Mouse (Mus musculus): ENCODE data around the gene Brd2.

The Brd2 gene

DNA sequence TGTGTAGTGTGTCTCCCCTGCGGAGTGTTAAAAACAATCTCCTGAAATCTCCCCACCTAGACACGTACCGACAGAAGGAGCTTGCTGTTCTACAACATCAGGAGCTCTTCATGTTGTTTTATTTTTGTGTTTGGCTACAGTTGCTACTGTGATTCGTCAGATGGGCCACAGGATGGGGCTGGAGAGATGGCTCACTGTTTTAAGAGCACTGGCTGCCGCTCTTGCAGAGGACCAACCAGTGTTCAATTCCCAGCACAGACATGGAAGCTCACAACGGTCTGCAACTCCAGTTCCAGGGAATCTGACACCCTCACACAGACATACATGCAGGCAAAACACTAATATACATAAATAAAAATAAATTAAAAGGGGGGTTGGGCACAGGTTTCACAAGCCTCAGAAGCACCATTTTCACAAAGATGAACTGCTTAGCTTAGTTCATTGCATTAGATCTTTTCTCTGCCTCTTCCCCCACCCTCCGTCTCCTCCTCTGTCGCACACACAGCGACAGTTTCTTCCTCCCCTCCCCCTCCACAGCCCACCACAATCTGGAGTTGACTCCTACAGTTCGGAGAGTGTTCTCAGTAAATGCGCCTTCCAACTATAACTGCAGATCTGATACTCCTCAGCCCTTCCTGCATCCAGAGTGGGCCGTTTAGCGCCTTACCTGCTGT is 6.0 kb upstream of the Brd2 start:
- H3K4me1 ChIP-seq (replicated peaks; ENCODE audit: low read depth, low read length), result peaks cover 63% of the 10 kb centered on the region
- TF ChIP-seq CTCF (conservative IDR thresholded peaks at IDR 0.05; ENCODE audit: low read length) (no peak), NANOG (IDR thresholded peaks at IDR 0.05; ENCODE audit: borderline replicate concordance, low read length) (no peak), POU5F1 (IDR thresholded peaks at IDR 0.05; ENCODE audit: borderline replicate concordance, low read length) (no peak)
- H3K9me3 ChIP-seq (ENCODE audit: low read length), result no peaks in the 10 kb centered on the region
- H3K36me3 ChIP-seq (ENCODE audit: insufficient read depth, low read length), result peaks cover 5% of the 10 kb centered on the region; the same call in 1 of the 2 replicates
- peak overlapping the region; percentile 33 for H3K4me3 ChIP-seq (replicated peaks; ENCODE audit: low read length)
- peaks cover 12% of the 10 kb centered on the region; the same call in 1 of the 2 replicates for H3K27me3 ChIP-seq (ENCODE audit: insufficient read depth, low read length)

DNA sequence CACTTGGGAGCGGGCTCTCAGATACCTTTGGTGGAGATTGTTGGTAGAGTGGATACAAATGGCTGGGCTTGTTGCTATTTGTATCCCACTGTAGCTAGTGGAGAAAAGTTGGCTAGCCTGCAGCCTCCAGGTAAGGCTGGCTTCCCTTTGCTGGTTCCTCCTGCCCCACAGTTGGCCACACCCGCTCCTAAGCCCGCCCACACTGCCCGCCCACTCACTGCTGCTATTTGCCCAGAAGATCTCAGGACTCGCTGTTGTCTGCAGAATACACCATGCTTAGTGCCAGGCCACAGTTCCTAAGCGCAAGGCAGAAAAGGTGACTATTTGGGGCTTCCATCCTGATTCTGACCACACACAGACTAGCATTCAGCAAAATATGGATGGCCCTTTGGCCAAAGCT is 5.0 kb upstream of the Brd2 start:
- H3K27me3 ChIP-seq (ENCODE audit: insufficient read depth, low read length), result peaks cover 12% of the 10 kb centered on the region; the same call in 1 of the 2 replicates
- peaks cover 67% of the 10 kb centered on the region for H3K4me1 ChIP-seq (replicated peaks; ENCODE audit: low read depth, low read length)
- TF ChIP-seq CTCF (conservative IDR thresholded peaks at IDR 0.05; ENCODE audit: low read length) (no peak), POU5F1 (IDR thresholded peaks at IDR 0.05; ENCODE audit: borderline replicate concordance, low read length) (no peak), NANOG (IDR thresholded peaks at IDR 0.05; ENCODE audit: borderline replicate concordance, low read length) (no peak)
- no peaks in the 10 kb centered on the region for H3K9me3 ChIP-seq (ENCODE audit: low read length)
- peaks cover 5% of the 10 kb centered on the region; the same call in 1 of the 2 replicates for H3K36me3 ChIP-seq (ENCODE audit: insufficient read depth, low read length)
- H3K4me3 ChIP-seq (replicated peaks; ENCODE audit: low read length), result peak overlapping the region; percentile 5; the same call in 1 of the 2 replicates

DNA sequence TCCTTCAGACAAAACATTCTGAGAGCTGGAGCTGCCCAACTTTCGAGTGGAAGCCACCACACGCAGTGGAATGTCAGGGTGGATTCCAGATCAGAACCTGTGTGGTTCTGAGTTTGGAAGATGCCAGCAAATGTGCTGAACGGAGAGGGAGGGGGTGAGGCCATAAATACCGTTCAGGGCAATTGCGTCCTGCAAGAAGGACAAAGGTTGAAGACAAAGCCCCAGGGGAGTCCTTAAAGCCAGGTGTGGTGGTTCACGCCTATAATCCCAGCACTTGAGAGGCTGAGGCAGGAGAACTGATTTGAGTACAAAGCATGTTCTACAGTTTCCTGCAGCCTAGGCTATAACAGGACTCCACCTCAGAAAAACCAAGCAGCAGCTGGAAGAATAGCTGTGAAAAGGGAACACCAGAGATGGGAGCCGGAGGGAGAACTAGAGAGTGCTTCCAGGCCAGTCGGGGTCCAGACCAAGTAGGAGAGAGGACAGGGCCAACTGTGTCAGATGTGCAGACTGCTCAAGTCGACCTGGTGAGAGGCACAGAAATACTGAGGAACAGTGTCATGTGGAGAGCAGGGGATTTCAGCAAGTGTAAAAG is 4.5 kb upstream of the Brd2 start:
- H3K27me3 ChIP-seq (ENCODE audit: insufficient read depth, low read length), result peaks cover 12% of the 10 kb centered on the region; the same call in 1 of the 2 replicates
- no peaks in the 10 kb centered on the region for H3K9me3 ChIP-seq (ENCODE audit: low read length)
- H3K4me1 ChIP-seq (replicated peaks; ENCODE audit: low read depth, low read length), result peaks cover 67% of the 10 kb centered on the region
- H3K36me3 ChIP-seq (ENCODE audit: insufficient read depth, low read length), result peaks cover 5% of the 10 kb centered on the region; the same call in 1 of the 2 replicates
- H3K4me3 ChIP-seq (replicated peaks; ENCODE audit: low read length), result peak overlapping the region; percentile 5; the same call in 1 of the 2 replicates
- TF ChIP-seq NANOG (IDR thresholded peaks at IDR 0.05; ENCODE audit: borderline replicate concordance, low read length) (no peak), CTCF (conservative IDR thresholded peaks at IDR 0.05; ENCODE audit: low read length) (no peak), POU5F1 (IDR thresholded peaks at IDR 0.05; ENCODE audit: borderline replicate concordance, low read length) (no peak)

GRCm38 (mm10) chr17:34124649-34125048 is 2.2 kb upstream of the Brd2 start:
- Histone ChIP-seq H3K4me1 (replicated peaks; ENCODE audit: low read depth, low read length) (peaks cover 61% of the 10 kb centered on the region), H3K27me3 (ENCODE audit: insufficient read depth, low read length) (0 out of 2 replicates have a peak, but pooled peaks cover 3% of the 10 kb centered on the region), H3K9me3 (ENCODE audit: low read length) (no peaks in the 10 kb centered on the region), H3K36me3 (ENCODE audit: insufficient read depth, low read length) (peaks cover 5% of the 10 kb centered on the region; the same call in 1 of the 2 replicates), H3K4me3 (replicated peaks; ENCODE audit: low read length) (no peak overlapping the region)
- no peak for TF ChIP-seq POU5F1 (IDR thresholded peaks at IDR 0.05; ENCODE audit: borderline replicate concordance, low read length)
- no peak for TF ChIP-seq NANOG (IDR thresholded peaks at IDR 0.05; ENCODE audit: borderline replicate concordance, low read length)
- TF ChIP-seq CTCF (conservative IDR thresholded peaks at IDR 0.05; ENCODE audit: low read length), result no peak

- no peak for TF ChIP-seq NANOG (IDR thresholded peaks at IDR 0.05; ENCODE audit: borderline replicate concordance, low read length)
- TF ChIP-seq POU5F1 (IDR thresholded peaks at IDR 0.05; ENCODE audit: borderline replicate concordance, low read length), result no peak
- no peak for TF ChIP-seq CTCF (conservative IDR thresholded peaks at IDR 0.05; ENCODE audit: low read length)
- no peaks in the 10 kb centered on the region for H3K9me3 ChIP-seq (ENCODE audit: low read length)
- peaks cover 50% of the 10 kb centered on the region for H3K4me1 ChIP-seq (replicated peaks; ENCODE audit: low read depth, low read length)
Observed at GRCm38 (mm10) chr17:34123518-34123917, 1.1 kb upstream of the Brd2 start.

DNA sequence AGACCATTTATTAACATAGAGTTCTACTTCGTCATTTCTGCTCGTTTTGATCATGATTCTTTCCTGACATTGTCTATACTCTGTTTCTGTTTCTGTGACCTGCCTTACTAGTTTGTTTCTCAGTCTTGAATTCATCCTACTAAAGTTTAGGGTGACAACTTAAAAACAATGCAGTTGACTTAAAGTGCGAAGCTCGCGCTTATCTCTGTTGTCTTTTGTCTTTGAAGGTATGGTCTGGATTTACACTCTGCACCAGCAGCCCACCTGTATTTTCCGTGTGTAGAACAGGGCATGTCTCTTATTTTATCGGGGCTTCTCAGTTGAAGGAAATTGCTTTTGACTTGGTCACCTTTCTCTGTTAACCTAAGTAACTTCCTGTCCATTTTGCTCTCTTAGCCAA is 677 bp upstream of the Brd2 start:
- Histone ChIP-seq H3K9me3 (ENCODE audit: low read length) (no peaks in the 10 kb centered on the region), H3K27me3 (ENCODE audit: insufficient read depth, low read length) (no peaks in the 10 kb centered on the region), H3K4me1 (replicated peaks; ENCODE audit: low read depth, low read length) (peaks cover 46% of the 10 kb centered on the region), H3K4me3 (replicated peaks; ENCODE audit: low read length) (peak overlapping the region; percentile 99), H3K36me3 (ENCODE audit: insufficient read depth, low read length) (peaks cover 13% of the 10 kb centered on the region)
- no peak for TF ChIP-seq POU5F1 (IDR thresholded peaks at IDR 0.05; ENCODE audit: borderline replicate concordance, low read length)
- no peak for TF ChIP-seq CTCF (conservative IDR thresholded peaks at IDR 0.05; ENCODE audit: low read length)
- no peak for TF ChIP-seq NANOG (IDR thresholded peaks at IDR 0.05; ENCODE audit: borderline replicate concordance, low read length)

More at GRCm38 (mm10) chr17:34123518-34123917, 1.1 kb upstream of the Brd2 start:
- Histone ChIP-seq H3K4me3 (replicated peaks; ENCODE audit: low read length) (peak overlapping the region; percentile 99), H3K36me3 (ENCODE audit: insufficient read depth, low read length) (peaks cover 10% of the 10 kb centered on the region), H3K27me3 (ENCODE audit: insufficient read depth, low read length) (no peaks in the 10 kb centered on the region)

DNA sequence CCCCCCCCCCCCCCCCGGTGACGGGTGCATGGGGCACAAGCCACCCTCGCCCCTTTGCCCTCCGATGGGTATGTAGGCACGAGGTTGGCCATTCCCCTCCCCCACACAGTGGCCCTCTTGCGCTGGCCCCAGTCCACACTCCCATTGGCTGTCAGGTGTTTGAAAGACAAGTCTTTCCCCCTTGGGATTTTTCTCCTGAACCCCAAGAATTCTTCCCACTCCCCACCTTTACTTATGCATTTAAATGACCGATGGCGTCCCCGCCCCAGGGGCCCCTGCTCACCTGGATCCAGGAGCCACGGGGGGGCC is 601 bp downstream of the Brd2 start:
- no peaks in the 10 kb centered on the region for H3K27me3 ChIP-seq (ENCODE audit: insufficient read depth, low read length)
- TF ChIP-seq NANOG (IDR thresholded peaks at IDR 0.05; ENCODE audit: borderline replicate concordance, low read length) (no peak), POU5F1 (IDR thresholded peaks at IDR 0.05; ENCODE audit: borderline replicate concordance, low read length) (no peak), CTCF (conservative IDR thresholded peaks at IDR 0.05; ENCODE audit: low read length) (no peak)
- H3K4me1 ChIP-seq (replicated peaks; ENCODE audit: low read depth, low read length), result peaks cover 37% of the 10 kb centered on the region
- H3K36me3 ChIP-seq (ENCODE audit: insufficient read depth, low read length), result peaks cover 26% of the 10 kb centered on the region
- H3K4me3 ChIP-seq (replicated peaks; ENCODE audit: low read length), result peak overlapping the region; percentile 99
- H3K9me3 ChIP-seq (ENCODE audit: low read length), result no peaks in the 10 kb centered on the region

DNA sequence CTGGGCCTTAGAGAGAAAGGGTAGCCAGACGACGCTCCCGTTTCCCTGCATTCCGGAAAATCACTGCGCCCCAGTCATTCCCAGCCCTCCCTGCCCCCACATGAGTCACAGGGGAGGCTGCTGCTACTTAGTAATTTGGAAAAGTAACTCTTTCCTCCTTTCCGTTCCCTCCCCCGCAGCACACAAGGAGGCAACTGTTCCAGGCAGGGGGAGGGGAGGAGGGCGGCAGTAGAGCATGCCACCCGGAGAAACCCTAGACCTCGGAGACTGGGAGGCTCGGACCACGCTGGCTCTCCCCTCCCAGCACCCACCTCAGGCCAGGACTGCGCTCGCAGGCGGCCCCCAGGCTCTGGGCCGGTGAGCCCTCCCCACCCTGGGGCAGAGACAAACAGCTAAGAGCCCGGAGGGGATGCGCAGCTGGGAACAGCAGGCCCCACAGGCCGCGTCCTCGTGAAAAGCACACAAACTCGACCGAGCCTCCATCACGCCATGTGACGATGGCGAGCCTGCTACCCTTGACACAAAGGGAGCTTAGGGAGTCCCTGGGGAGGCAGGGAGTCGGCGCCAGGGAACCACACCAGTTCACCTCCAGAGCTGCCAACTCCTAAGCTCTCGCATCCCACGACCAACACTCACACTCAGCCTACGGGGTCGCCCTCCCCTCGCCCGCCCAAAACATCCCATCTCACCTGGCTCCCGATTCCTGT is 1.1 kb downstream of the Brd2 start:
- TF ChIP-seq NANOG (IDR thresholded peaks at IDR 0.05; ENCODE audit: borderline replicate concordance, low read length) (no peak), POU5F1 (IDR thresholded peaks at IDR 0.05; ENCODE audit: borderline replicate concordance, low read length) (no peak), CTCF (conservative IDR thresholded peaks at IDR 0.05; ENCODE audit: low read length) (no peak)

More for the DNA sequence above, 1.1 kb downstream of the Brd2 start:
- H3K4me3 ChIP-seq (replicated peaks; ENCODE audit: low read length), result peak overlapping the region; percentile 99
- H3K27me3 ChIP-seq (ENCODE audit: insufficient read depth, low read length), result no peaks in the 10 kb centered on the region
- peaks cover 37% of the 10 kb centered on the region for H3K4me1 ChIP-seq (replicated peaks; ENCODE audit: low read depth, low read length)
- no peaks in the 10 kb centered on the region for H3K9me3 ChIP-seq (ENCODE audit: low read length)
- peaks cover 31% of the 10 kb centered on the region for H3K36me3 ChIP-seq (ENCODE audit: insufficient read depth, low read length)
